Mouse (Mus musculus) stomach, embryonic 15.5 days (tissue): ENCODE measurements at regions not wholly inside any gene's neighbourhood (a gene's known extent, or its start where the extent isn't known, plus 50 kb on each side); places are given as distances from the start of the nearest gene placed in this dataset.
"Not testable (repeated sequence)": the region's sequence is repeated elsewhere in the genome, so short reads cannot be mapped to it uniquely, and the experiment has no call there.

ENCODE experiments used
- ATAC-seq: fragments of 200-750 bp; cut with Nextera tagmentation; 2 replicates; pipeline ENCODE4 v1.8.0; 2017; ENCODE audit warnings: low read depth, moderate number of reproducible peaks, moderate TSS enrichment; ENCODE audit not compliant: insufficient read depth, low FRiP score
- H3K27ac ChIP-seq: fragments of 300-500 bp; sonication (generic); 2 replicates; pipeline ENCODE4 v1.5.1; 2015; ENCODE audit warnings: mild to moderate bottlenecking, inconsistent platforms
- H3K27me3 ChIP-seq: fragments of 300-500 bp; sonication (generic); replicated peaks from 2 replicates; pipeline ENCODE4 v1.6.1; 2015; ENCODE audit warnings: inconsistent platforms
- H3K36me3 ChIP-seq: fragments of 300-500 bp; sonication (generic); 2 replicates; pipeline ENCODE4 v1.6.1; 2015; ENCODE audit warnings: inconsistent platforms
- H3K4me1 ChIP-seq: fragments of 300-500 bp; sonication (generic); 2 replicates; pipeline ENCODE4 v1.6.1; 2015; ENCODE audit warnings: inconsistent platforms
- H3K4me2 ChIP-seq: fragments of 300-500 bp; sonication (generic); 2 replicates; pipeline ENCODE4 v1.6.1; 2015; ENCODE audit warnings: mild to moderate bottlenecking, inconsistent platforms
- H3K4me3 ChIP-seq: fragments of 300-500 bp; sonication (generic); replicated peaks from 2 replicates; pipeline ENCODE4 v1.5.1; 2015; ENCODE audit warnings: inconsistent platforms
- H3K9ac ChIP-seq: fragments of 300-500 bp; sonication (generic); 2 replicates; pipeline ENCODE4 v1.6.1; 2015; ENCODE audit warnings: inconsistent platforms
- H3K9me3 ChIP-seq: fragments of 300-500 bp; sonication (generic); 2 replicates; pipeline ENCODE4 v1.6.1; 2016; ENCODE audit warnings: inconsistent platforms
- WGBS: fragments of 180-500 bp; shearing (Covaris S2); methylation state at CpG from one replicate; pipeline ENCODE4 v1.1.7; 2015; 5-methylcytosine and 5-hydroxymethylcytosine counted together

DNA sequence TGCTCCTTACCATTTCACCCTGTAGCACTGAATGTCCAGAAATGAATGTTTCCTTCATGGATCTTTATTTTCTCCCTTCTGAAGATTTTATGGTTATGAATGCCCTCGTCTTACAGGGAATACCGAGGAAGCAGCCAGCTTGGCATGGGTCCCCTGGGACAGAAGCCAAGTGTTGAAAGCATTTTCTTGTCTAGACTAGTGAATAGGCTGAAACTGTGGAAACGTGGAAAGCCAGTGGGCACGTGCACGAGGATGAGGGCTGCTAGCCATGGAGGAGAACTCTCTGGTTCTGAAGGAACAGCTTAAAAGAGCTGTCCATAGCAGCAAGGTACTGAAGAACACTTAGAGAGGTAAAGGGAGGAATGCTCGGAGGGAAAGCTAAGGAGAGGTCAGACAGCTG lies 457.3 kb upstream of the Cdh5 start:
- no peaks in the 10 kb centered on the region for H3K27me3 ChIP-seq
- H3K4me2 ChIP-seq = no peak overlapping the region
- H3K4me1 ChIP-seq = no peaks in the 10 kb centered on the region
- no peaks in the 10 kb centered on the region for H3K9me3 ChIP-seq
- no peak overlapping the region for H3K9ac ChIP-seq
- no peaks in the 10 kb centered on the region for H3K36me3 ChIP-seq
- WGBS = 64% methylated on average over 6 of the region's 6 CpGs
- H3K4me3 ChIP-seq = no peak overlapping the region
- no peak overlapping the region for H3K27ac ChIP-seq
- no peak for ATAC-seq

DNA sequence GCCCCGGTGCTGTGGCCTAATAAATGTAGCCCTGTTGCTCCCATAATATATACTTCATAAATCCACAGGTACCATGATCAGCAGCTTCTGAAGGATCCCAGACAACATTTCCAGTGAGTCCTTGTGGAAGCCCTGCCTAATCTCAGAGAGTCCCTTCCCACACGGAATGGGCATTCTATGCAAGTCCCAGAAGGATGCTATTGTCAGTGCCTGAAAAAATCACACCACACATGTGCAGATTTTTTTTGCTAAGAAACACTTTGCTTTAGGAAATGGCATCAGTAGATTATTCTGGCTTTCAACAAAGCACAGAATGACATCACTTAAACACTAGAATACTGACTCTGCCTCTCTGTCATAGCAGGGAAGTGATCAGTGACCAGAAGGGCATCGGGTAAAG lies 456.6 kb upstream of the Cdh5 start:
- Histone ChIP-seq H3K36me3 (no peaks in the 10 kb centered on the region), H3K27me3 (no peaks in the 10 kb centered on the region), H3K9ac (no peak overlapping the region), H3K9me3 (no peaks in the 10 kb centered on the region), H3K4me1 (no peaks in the 10 kb centered on the region), H3K4me2 (no peak overlapping the region), H3K4me3 (no peak overlapping the region), H3K27ac (no peak overlapping the region)
- WGBS = 81% methylated on average over 3 of the region's 3 CpGs
- no peak for ATAC-seq

DNA sequence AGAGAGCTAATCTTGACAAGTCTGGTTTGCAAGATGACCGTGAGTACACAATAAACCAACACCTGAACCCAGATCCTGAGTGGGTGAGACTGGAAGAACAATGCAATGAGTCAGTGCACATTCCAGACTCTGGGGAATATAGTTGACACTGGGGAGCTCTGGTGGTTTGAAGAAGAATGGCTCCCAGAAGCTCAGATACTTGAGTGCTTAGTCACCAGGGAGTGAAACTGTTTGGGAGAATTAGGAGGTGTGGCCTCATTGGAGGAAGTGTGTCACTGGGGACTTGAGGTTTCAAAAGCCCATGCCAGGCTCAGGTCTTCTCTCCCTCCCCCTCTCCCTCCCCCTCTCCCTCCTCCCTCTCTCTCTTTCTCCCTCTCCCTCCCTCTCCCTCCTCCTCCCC lies 436.6 kb upstream of the Cdh5 start:
- no peak overlapping the region for H3K4me2 ChIP-seq
- no peaks in the 10 kb centered on the region for H3K36me3 ChIP-seq
- H3K9me3 ChIP-seq = no peaks in the 10 kb centered on the region
- no peaks in the 10 kb centered on the region for H3K4me1 ChIP-seq
- H3K4me3 ChIP-seq = no peak overlapping the region
- no peak overlapping the region for H3K27ac ChIP-seq
- WGBS = 80% methylated on average over 1 of the region's 1 CpGs
- ATAC-seq = no peak
- no peak overlapping the region for H3K9ac ChIP-seq
- no peaks in the 10 kb centered on the region for H3K27me3 ChIP-seq

DNA sequence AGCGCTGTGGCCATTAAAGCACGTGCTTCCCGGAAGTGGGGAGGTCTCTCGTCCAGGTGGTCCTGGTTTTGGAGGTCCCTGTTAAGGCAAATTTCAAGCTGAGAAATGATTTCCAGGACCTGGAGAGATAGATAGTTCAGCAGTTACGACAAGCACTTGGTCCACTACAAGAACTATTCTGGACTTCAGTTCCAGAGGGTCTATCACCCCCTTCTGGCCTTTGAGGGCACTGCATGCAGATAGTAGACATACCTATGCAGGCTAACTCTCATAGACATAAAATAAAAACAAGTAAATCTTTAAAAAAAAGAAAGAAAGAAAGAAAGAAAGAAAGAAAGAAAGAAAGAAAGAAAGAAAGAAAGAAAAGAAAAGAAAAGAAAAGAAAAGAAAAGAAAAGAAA lies 415.2 kb upstream of the Cdh5 start:
- not testable (repeated sequence) for H3K4me2 ChIP-seq, H3K36me3 ChIP-seq, H3K4me3 ChIP-seq, H3K4me1 ChIP-seq, ATAC-seq, H3K27ac ChIP-seq, H3K9ac ChIP-seq, H3K27me3 ChIP-seq, H3K9me3 ChIP-seq
- WGBS = 85% methylated on average over 5 of the region's 5 CpGs

DNA sequence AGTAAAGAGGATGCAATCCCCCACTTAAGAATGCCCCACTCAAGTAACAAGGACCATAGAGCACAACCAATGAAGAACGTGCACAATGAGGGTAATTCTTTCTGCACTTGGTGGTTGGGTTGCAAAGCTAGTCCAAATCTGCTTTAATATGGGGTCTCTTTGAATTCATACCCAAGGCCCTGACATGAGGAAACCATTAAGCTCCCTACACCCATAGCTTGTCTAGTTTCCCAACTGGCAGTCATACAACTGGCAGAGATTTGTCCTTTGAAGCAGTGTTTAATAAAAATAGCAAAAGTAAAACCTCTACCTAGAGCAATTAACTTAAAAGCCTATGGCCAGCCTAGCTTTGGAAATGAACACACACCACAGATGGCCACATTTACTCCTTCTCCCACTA lies 411.0 kb upstream of the Cdh5 start:
- 87% methylated on average over 1 of the region's 1 CpGs for WGBS
- no peak overlapping the region for H3K4me3 ChIP-seq
- H3K27ac ChIP-seq = no peak overlapping the region
- H3K9me3 ChIP-seq = no peaks in the 10 kb centered on the region
- H3K9ac ChIP-seq = no peak overlapping the region
- H3K4me1 ChIP-seq = no peaks in the 10 kb centered on the region
- no peak for ATAC-seq
- H3K36me3 ChIP-seq = no peaks in the 10 kb centered on the region
- no peak overlapping the region for H3K4me2 ChIP-seq
- no peaks in the 10 kb centered on the region for H3K27me3 ChIP-seq

DNA sequence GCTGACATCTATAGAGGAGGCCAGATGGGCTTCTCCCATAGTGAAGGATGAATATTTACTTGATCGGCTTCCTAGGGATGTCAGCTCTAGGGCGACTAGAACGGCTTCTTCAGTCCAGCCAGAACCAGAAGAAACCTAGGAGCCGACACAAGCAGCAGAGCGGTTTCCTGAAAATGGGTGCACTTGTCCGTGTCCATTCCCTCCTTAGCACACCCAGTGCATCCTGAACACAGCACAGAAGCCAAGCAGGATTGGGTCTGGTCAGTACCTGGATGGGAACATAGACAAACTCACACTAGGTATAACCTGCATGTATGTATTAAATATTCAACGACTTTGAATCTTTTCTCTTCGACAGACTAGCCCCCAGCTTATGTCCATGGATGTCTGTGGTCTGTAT lies 407.9 kb upstream of the Cdh5 start:
- H3K4me1 ChIP-seq = no peaks in the 10 kb centered on the region
- no peak overlapping the region for H3K4me2 ChIP-seq
- H3K27me3 ChIP-seq = no peaks in the 10 kb centered on the region
- no peaks in the 10 kb centered on the region for H3K36me3 ChIP-seq
- 91% methylated on average over 8 of the region's 8 CpGs for WGBS
- no peaks in the 10 kb centered on the region for H3K9me3 ChIP-seq
- ATAC-seq = no peak
- no peak overlapping the region for H3K9ac ChIP-seq
- H3K4me3 ChIP-seq = no peak overlapping the region
- H3K27ac ChIP-seq = no peak overlapping the region

DNA sequence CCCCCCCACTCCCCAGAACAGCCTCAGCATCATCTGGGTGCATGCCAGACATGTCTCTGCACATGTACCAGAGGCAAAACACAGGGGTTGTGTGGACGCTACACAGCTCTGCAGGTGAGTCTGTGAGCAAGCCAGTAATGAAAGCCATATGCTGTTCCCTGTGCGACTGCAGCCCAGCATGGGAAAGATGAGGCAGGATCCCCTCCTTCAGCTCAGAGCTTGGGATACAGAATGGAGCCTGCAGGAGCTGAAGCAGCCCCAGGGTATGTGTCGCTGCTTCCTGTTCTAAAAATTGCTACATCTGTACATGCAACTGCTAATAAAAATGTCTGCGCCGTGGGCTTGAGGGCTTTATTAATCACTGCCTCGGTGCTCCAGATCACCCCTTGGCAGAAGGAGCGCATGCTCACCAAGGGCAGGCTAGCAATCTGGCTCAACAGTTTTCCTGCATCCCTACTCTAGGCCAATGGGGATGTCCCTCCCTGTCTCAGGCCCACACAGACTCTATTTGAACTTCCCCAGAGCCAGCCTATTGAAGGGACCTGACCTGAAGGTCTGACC lies 407.0 kb upstream of the Cdh5 start:
- no peaks in the 10 kb centered on the region for H3K27me3 ChIP-seq
- no peak overlapping the region for H3K27ac ChIP-seq
- H3K4me2 ChIP-seq = no peak overlapping the region
- WGBS = 78% methylated on average over 7 of the region's 7 CpGs
- no peak overlapping the region for H3K4me3 ChIP-seq
- H3K36me3 ChIP-seq = no peaks in the 10 kb centered on the region
- H3K9me3 ChIP-seq = no peaks in the 10 kb centered on the region
- no peak overlapping the region for H3K9ac ChIP-seq
- no peak for ATAC-seq
- H3K4me1 ChIP-seq = no peaks in the 10 kb centered on the region

DNA sequence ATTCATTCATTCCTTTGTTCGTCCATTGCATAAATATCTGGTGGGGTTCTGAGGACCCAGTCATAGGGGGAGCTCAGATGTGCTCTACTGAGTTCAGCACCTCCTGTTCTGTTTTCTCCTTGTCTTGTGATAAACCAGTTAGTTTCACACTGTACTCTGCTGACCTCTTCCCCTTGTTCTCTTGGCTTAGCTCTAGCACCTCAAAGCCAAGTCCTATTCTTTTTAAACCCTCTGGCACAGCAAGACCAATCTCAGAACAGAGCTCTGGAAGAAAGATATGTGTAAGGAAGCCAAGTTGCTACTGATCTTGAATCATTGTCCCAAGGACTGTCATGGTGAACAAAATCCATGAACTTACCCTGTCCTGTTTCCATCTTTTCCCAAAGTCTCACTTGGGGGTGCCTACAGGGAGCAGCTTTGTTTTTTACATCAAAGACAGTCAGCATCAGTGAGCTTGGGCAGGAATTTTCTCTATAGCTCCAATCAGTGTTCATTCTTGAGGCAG lies 402.4 kb upstream of the Cdh5 start:
- 82% methylated on average over 1 of the region's 1 CpGs for WGBS
- Histone ChIP-seq H3K9ac (no peak overlapping the region), H3K4me1 (no peaks in the 10 kb centered on the region), H3K4me2 (no peak overlapping the region), H3K27me3 (no peaks in the 10 kb centered on the region), H3K36me3 (no peaks in the 10 kb centered on the region), H3K4me3 (no peak overlapping the region), H3K27ac (no peak overlapping the region), H3K9me3 (no peaks in the 10 kb centered on the region)
- ATAC-seq = no peak

DNA sequence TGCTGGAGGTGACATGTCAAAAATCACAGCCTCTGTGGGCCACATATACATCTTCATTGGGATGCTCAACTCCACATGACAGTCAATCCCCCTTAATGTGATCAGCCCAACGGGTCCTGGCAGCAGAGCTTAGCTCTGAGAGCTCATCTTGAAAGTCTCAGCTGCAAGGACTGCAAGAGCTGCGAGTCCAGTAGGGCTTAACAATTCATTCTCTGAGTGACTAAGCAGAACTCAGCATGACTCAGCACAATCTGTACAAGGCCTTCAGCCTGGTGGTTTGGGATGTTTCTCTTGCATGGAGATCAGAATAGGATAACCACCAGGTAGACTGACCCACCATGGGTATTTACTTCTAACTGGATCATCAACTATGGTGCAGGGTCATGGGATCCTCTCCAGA lies 399.2 kb upstream of the Cdh5 start:
- 51% methylated on average over 2 of the region's 2 CpGs for WGBS
- no peaks in the 10 kb centered on the region for H3K4me1 ChIP-seq
- H3K27ac ChIP-seq = no peak overlapping the region
- no peak for ATAC-seq
- no peak overlapping the region for H3K4me3 ChIP-seq
- H3K9me3 ChIP-seq = no peaks in the 10 kb centered on the region
- H3K27me3 ChIP-seq = no peaks in the 10 kb centered on the region
- no peaks in the 10 kb centered on the region for H3K36me3 ChIP-seq
- H3K4me2 ChIP-seq = no peak overlapping the region
- H3K9ac ChIP-seq = no peak overlapping the region

DNA sequence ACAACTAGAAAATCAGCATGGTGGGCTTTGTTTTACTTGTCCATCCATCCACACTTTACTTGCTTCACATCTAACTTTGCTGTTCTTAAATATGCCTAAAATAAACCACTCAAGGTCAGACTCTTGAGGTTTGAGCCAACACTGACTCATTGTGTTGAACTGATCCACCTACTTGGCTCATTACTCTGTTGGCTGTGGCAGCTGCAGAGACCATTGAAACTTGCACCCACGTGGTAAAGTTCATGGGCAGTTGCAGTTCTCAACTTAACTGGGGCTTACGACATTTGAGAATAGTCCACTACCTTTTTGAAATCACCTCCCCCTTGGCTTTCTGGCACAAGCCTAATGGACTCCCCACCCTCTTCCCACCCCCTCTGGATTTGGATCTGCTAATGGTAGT lies 395.3 kb upstream of the Cdh5 start:
- 88% methylated on average over 2 of the region's 2 CpGs for WGBS
- Histone ChIP-seq H3K4me2 (no peak overlapping the region), H3K36me3 (no peaks in the 10 kb centered on the region), H3K9ac (no peak overlapping the region), H3K27ac (no peak overlapping the region), H3K27me3 (no peaks in the 10 kb centered on the region), H3K9me3 (no peaks in the 10 kb centered on the region), H3K4me1 (no peaks in the 10 kb centered on the region), H3K4me3 (no peak overlapping the region)
- no peak for ATAC-seq

DNA sequence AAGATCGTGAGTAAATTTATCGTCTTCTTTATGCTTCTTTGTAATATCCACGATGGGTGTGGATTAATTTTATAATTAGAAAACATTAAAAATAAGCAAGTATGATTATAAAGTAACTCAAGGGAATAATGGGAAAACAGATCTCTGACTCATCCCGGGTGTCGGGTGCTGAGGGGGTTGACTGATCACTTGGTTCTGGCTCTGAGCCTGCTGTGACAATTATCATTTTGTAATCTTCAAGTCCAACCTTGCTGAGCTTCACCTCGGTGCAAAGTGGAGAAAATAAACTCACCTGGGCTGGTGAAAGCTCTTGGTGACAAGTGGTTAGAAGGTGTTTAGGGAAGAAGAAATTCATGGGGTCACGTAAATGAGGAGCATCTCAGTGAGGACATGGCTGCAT lies 390.6 kb upstream of the Cdh5 start:
- H3K9me3 ChIP-seq, H3K36me3 ChIP-seq, H3K27me3 ChIP-seq, H3K9ac ChIP-seq, H3K27ac ChIP-seq, H3K4me2 ChIP-seq, ATAC-seq, H3K4me3 ChIP-seq, H3K4me1 ChIP-seq: not testable (repeated sequence)
- 81% methylated on average over 7 of the region's 7 CpGs for WGBS

DNA sequence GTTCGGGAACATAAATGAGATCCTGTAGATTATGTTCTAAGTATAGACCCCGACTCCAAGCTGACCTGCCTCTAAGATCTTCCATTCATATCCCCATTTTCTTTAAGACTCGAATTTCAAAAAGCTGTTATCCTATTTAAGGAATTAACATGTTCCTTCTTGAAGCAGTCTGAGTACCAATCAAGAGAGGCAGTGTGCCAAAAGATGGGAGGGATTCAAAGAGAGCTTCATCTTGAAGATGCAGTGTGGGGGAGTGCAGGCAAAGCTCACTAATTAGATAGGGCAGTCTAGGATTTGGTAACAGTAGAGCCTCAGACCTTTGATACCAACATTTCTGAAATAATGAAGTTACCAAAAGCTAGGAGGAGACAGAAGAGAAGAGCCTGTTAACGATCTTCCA lies 383.7 kb upstream of the Cdh5 start:
- Histone ChIP-seq H3K4me1 (no peaks in the 10 kb centered on the region), H3K9ac (no peak overlapping the region), H3K9me3 (no peaks in the 10 kb centered on the region), H3K4me3 (no peak overlapping the region), H3K27ac (no peak overlapping the region), H3K4me2 (no peak overlapping the region), H3K27me3 (no peaks in the 10 kb centered on the region), H3K36me3 (no peaks in the 10 kb centered on the region)
- WGBS = 68% methylated on average over 4 of the region's 4 CpGs
- ATAC-seq = no peak

DNA sequence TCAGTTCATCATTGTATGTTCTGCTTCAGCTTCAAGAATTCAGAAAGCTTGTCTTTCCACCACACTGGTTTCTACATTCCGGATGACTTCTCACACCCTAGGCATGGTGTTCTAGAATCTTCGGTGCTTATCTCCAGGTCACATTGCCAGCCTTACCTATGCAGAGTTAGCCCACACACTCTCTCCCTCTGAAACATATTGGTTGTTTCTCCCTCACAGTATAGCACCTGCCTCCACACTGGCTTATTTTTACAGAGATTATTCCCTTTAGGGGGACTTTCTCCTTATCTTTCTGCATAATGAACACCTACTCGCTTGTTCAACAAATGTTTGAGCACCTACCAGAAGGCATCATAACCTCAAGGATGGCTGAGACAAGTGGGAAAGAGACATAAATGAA lies 368.0 kb upstream of the Cdh5 start:
- no peak overlapping the region for H3K27ac ChIP-seq
- WGBS = 89% methylated on average over 3 of the region's 3 CpGs
- no peaks in the 10 kb centered on the region for H3K36me3 ChIP-seq
- no peaks in the 10 kb centered on the region for H3K27me3 ChIP-seq
- H3K4me3 ChIP-seq = no peak overlapping the region
- ATAC-seq = no peak
- H3K4me2 ChIP-seq = no peak overlapping the region
- H3K9ac ChIP-seq = no peak overlapping the region
- H3K4me1 ChIP-seq = no peaks in the 10 kb centered on the region
- H3K9me3 ChIP-seq = no peaks in the 10 kb centered on the region
